Mouse (Mus musculus): ENCODE measurements around the gene Pde4a. TPM values are rescaled to one million over a fixed set of nuclear protein-coding genes. Genes with fewer than 3 reads are reported as not detected.
"Not testable (repeated sequence)": the region's sequence is repeated elsewhere in the genome, so short reads cannot be mapped to it uniquely, and the experiment has no call there.

Pde4a gene
- polyA plus RNA-seq, 1 experiment, result 77.0 TPM

- H3K4me3 ChIP-seq (ENCODE audit: insufficient read depth, low read length), result peak overlapping the region; percentile 33
- no peak for TF ChIP-seq POLR2A (IDR thresholded peaks at IDR 0.05; ENCODE audit: extremely low read depth, insufficient read depth, low read length)
- no peak for TF ChIP-seq CTCF (IDR thresholded peaks at IDR 0.05; ENCODE audit: extremely low read depth, insufficient read depth, low read length)
- no peak overlapping the region for H3K27ac ChIP-seq (ENCODE audit: insufficient read depth, low read length)
- no peaks in the 10 kb centered on the region; the same call in 1 of the 2 replicates for H3K4me1 ChIP-seq (ENCODE audit: control insufficient read depth, insufficient read depth, low read length)
These were observed 78.4 kb downstream of the Pde4a start for GRCm38 (mm10) chr9:21243826-21244427.

- TF ChIP-seq POLR2A (IDR thresholded peaks at IDR 0.05; ENCODE audit: extremely low read depth, insufficient read depth, low read length), result no peak
- no peak for TF ChIP-seq CTCF (IDR thresholded peaks at IDR 0.05; ENCODE audit: extremely low read depth, insufficient read depth, low read length)
- Histone ChIP-seq H3K4me3 (ENCODE audit: insufficient read depth, low read length) (peak overlapping the region; percentile 33), H3K27ac (ENCODE audit: insufficient read depth, low read length) (no peak overlapping the region), H3K4me1 (ENCODE audit: control insufficient read depth, insufficient read depth, low read length) (no peaks in the 10 kb centered on the region; the same call in 1 of the 2 replicates)
These were observed 79.1 kb downstream of the Pde4a start for GRCm38 (mm10) chr9:21244428-21245112.

- Histone ChIP-seq H3K4me1 (ENCODE audit: control insufficient read depth, insufficient read depth, low read length) (no peaks in the 10 kb centered on the region; the same call in 1 of the 2 replicates), H3K4me3 (ENCODE audit: insufficient read depth, low read length) (peak overlapping the region; percentile 33; the same call in 1 of the 2 replicates), H3K27ac (ENCODE audit: insufficient read depth, low read length) (no peak overlapping the region)
- TF ChIP-seq CTCF (IDR thresholded peaks at IDR 0.05; ENCODE audit: extremely low read depth, insufficient read depth, low read length) (no peak), POLR2A (IDR thresholded peaks at IDR 0.05; ENCODE audit: extremely low read depth, insufficient read depth, low read length) (no peak)
These were observed 79.6 kb downstream of the Pde4a start for GRCm38 (mm10) chr9:21245113-21245487.

GRCm38 (mm10) chr9:21246342-21246741 lies 80.8 kb downstream of the Pde4a start:
- Histone ChIP-seq H3K4me1 (ENCODE audit: control insufficient read depth, insufficient read depth, low read length) (no peaks in the 10 kb centered on the region; the same call in 1 of the 2 replicates), H3K4me3 (ENCODE audit: insufficient read depth, low read length) (no peak overlapping the region), H3K27ac (ENCODE audit: insufficient read depth, low read length) (no peak overlapping the region)
- TF ChIP-seq POLR2A (IDR thresholded peaks at IDR 0.05; ENCODE audit: extremely low read depth, insufficient read depth, low read length) (no peak), CTCF (IDR thresholded peaks at IDR 0.05; ENCODE audit: extremely low read depth, insufficient read depth, low read length) (no peak)

GRCm38 (mm10) chr9:21248326-21248725 lies 82.8 kb downstream of the Pde4a start, which contains the start of gene S1pr5:
Gene S1pr5 (minus strand): TSS chr9:21248443.
- TF ChIP-seq CTCF (IDR thresholded peaks at IDR 0.05; ENCODE audit: extremely low read depth, insufficient read depth, low read length) (no peak), POLR2A (IDR thresholded peaks at IDR 0.05; ENCODE audit: extremely low read depth, insufficient read depth, low read length) (no peak)
- H3K27ac ChIP-seq (ENCODE audit: insufficient read depth, low read length), result peak within 1 kb of the TSS; percentile 96
- H3K4me3 ChIP-seq (ENCODE audit: insufficient read depth, low read length), result peak within 1 kb of the TSS; percentile 9
- H3K4me1 ChIP-seq (ENCODE audit: control insufficient read depth, insufficient read depth, low read length), result no peaks in the 10 kb centered on the region; the same call in 1 of the 2 replicates

GRCm38 (mm10) chr9:21249629-21250508 lies 84.4 kb downstream of the Pde4a start:
- no peak overlapping the region for H3K4me3 ChIP-seq (ENCODE audit: insufficient read depth, low read length)
- H3K4me1 ChIP-seq (ENCODE audit: control insufficient read depth, insufficient read depth, low read length), result no peaks in the 10 kb centered on the region
- no peak for TF ChIP-seq POLR2A (IDR thresholded peaks at IDR 0.05; ENCODE audit: extremely low read depth, insufficient read depth, low read length)
- no peak for TF ChIP-seq CTCF (IDR thresholded peaks at IDR 0.05; ENCODE audit: extremely low read depth, insufficient read depth, low read length)
- 0 out of 2 replicates have a peak overlapping the region, but pooled peaks have one; percentile 52 for H3K27ac ChIP-seq (ENCODE audit: insufficient read depth, low read length)

- Histone ChIP-seq H3K4me1 (ENCODE audit: control insufficient read depth, insufficient read depth, low read length) (no peaks in the 10 kb centered on the region), H3K27ac (ENCODE audit: insufficient read depth, low read length) (no peak overlapping the region), H3K4me3 (ENCODE audit: insufficient read depth, low read length) (no peak overlapping the region)
- TF ChIP-seq POLR2A (IDR thresholded peaks at IDR 0.05; ENCODE audit: extremely low read depth, insufficient read depth, low read length), result no peak
- no peak for TF ChIP-seq CTCF (IDR thresholded peaks at IDR 0.05; ENCODE audit: extremely low read depth, insufficient read depth, low read length)
These were observed 85.0 kb downstream of the Pde4a start for GRCm38 (mm10) chr9:21250509-21250908.

- no peak overlapping the region for H3K4me3 ChIP-seq (ENCODE audit: insufficient read depth, low read length)
- no peak for TF ChIP-seq POLR2A (IDR thresholded peaks at IDR 0.05; ENCODE audit: extremely low read depth, insufficient read depth, low read length)
- no peak for TF ChIP-seq CTCF (IDR thresholded peaks at IDR 0.05; ENCODE audit: extremely low read depth, insufficient read depth, low read length)
- no peak overlapping the region for H3K27ac ChIP-seq (ENCODE audit: insufficient read depth, low read length)
- no peaks in the 10 kb centered on the region for H3K4me1 ChIP-seq (ENCODE audit: control insufficient read depth, insufficient read depth, low read length)
These were observed 85.7 kb downstream of the Pde4a start for GRCm38 (mm10) chr9:21251116-21251735.

- H3K4me3 ChIP-seq (ENCODE audit: insufficient read depth, low read length), result no peak overlapping the region
- no peak for TF ChIP-seq POLR2A (IDR thresholded peaks at IDR 0.05; ENCODE audit: extremely low read depth, insufficient read depth, low read length)
- no peak for TF ChIP-seq CTCF (IDR thresholded peaks at IDR 0.05; ENCODE audit: extremely low read depth, insufficient read depth, low read length)
- no peak overlapping the region for H3K27ac ChIP-seq (ENCODE audit: insufficient read depth, low read length)
- no peaks in the 10 kb centered on the region for H3K4me1 ChIP-seq (ENCODE audit: control insufficient read depth, insufficient read depth, low read length)
These were observed 89.2 kb downstream of the Pde4a start for GRCm38 (mm10) chr9:21254690-21255089.

- not testable (repeated sequence) for H3K4me3 ChIP-seq (ENCODE audit: insufficient read depth, low read length); H3K4me1 ChIP-seq (ENCODE audit: control insufficient read depth, insufficient read depth, low read length); H3K27ac ChIP-seq (ENCODE audit: insufficient read depth, low read length)
These were observed 90.8 kb downstream of the Pde4a start for GRCm38 (mm10) chr9:21256349-21256748.
